ENCODE assay signal across 11 mouse cellular contexts in the genomic region with DNA sequence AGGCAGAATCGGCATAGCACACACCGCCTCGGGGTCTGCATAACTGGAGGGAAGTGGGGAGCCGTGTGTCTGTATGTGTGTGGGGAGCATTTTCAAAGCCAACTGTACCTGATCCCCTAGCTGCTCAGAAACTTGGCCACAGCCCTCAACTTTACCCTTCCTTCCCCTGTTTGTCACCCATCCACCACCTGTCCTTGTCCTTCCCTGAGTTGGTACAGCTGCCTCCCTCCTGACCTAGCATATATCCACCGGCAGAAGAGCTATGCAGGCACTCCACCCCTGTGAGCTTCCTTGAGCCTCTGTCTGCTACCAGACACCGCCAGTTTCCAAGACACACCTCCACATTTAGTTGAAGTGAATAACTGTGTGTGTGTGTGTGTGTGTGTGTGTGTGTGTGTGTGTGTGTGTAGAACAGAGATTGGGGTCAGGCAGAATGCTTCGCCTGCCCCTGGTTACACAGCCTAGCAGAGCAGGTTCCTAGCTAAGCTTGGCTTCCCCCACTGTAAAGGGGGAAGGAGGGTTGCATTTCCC. TPM values are rescaled to one million over a fixed set of nuclear protein-coding genes. Genes with fewer than 3 reads are reported as not detected.
DNase-seq lines count a peak whose midpoint lies in the region; ATAC-seq and TF ChIP-seq lines count a peak whose summit lies in the region.
"Had no signal": no experiment of that assay in that cellular context is flagged by ENCODE, and none has a peak within 500 bp of the region (broad histone marks: within the 10 kb centered on the region; RNA-seq: fewer than 3 reads in every experiment).

No protein-coding gene starts in this region.

- H3K9ac ChIP-seq in lung, embryonic 16.5 days (ENCODE audit: low read length), result no peak overlapping the region
- H3K9ac ChIP-seq in limb, embryonic 14.5 days (ENCODE audit: low read depth, low read length, severe bottlenecking), result no peak overlapping the region

- H3K9me3 ChIP-seq in heart, embryonic 10.5 days, result no peaks in the 10 kb centered on the region
- no peaks in the 10 kb centered on the region for H3K9me3 ChIP-seq in lung, embryonic 16.5 days (ENCODE audit: control insufficient read depth, low read length)
- no peaks in the 10 kb centered on the region for H3K9me3 ChIP-seq in limb, embryonic 14.5 days (ENCODE audit: control insufficient read depth, low read length)
- H3K9me3 ChIP-seq: megakaryocyte, embryonic 14.5 days had no signal

- H3K27me3 ChIP-seq in heart, embryonic 10.5 days (ENCODE audit: insufficient read depth, poor library complexity, severe bottlenecking), result peaks cover 21% of the 10 kb centered on the region; the same call in 1 of the 2 replicates
- H3K27me3 ChIP-seq in lung, embryonic 16.5 days (ENCODE audit: control insufficient read depth, insufficient read depth, low read depth, low read length), result no peaks in the 10 kb centered on the region
- H3K27me3 ChIP-seq in limb, embryonic 14.5 days (ENCODE audit: control insufficient read depth, insufficient read depth, low read length), result no peaks in the 10 kb centered on the region

- peaks cover 40% of the 10 kb centered on the region for H3K36me3 ChIP-seq in heart, embryonic 10.5 days
- H3K36me3 ChIP-seq in lung, embryonic 16.5 days (ENCODE audit: control insufficient read depth, insufficient read depth, low read length), result peaks cover 3% of the 10 kb centered on the region; the same call in 1 of the 2 replicates
- H3K36me3 ChIP-seq in limb, embryonic 14.5 days (ENCODE audit: control insufficient read depth, insufficient read depth, low read length), result no peaks in the 10 kb centered on the region; the same call in 1 of the 2 replicates

- H3K4me2 ChIP-seq in lung, embryonic 16.5 days (ENCODE audit: low read depth, low read length), result no peak overlapping the region
- no peak overlapping the region for H3K4me2 ChIP-seq in limb, embryonic 14.5 days (replicated peaks; ENCODE audit: low read depth, low read length, severe bottlenecking)

- WGBS in heart, embryonic 10.5 days, result 62% methylated on average over 7 of the region's 7 CpGs
- WGBS in lung, embryonic 16.5 days, result 59% methylated on average over 7 of the region's 7 CpGs
- WGBS in limb, embryonic 14.5 days, result 36% methylated on average over 7 of the region's 7 CpGs

- H3K27ac ChIP-seq in heart, embryonic 10.5 days, result peak overlapping the region; percentile 25; the same call in 1 of the 2 replicates
- no peak overlapping the region for H3K27ac ChIP-seq in lung, embryonic 16.5 days (ENCODE audit: low read length)
- H3K27ac ChIP-seq in limb, embryonic 14.5 days (replicated peaks; ENCODE audit: low read depth, low read length), result no peak overlapping the region

- no peak overlapping the region for H3K4me3 ChIP-seq in heart, embryonic 10.5 days
- no peak overlapping the region for H3K4me3 ChIP-seq in lung, embryonic 16.5 days (ENCODE audit: low read length)
- no peak overlapping the region for H3K4me3 ChIP-seq in limb, embryonic 14.5 days (replicated peaks; ENCODE audit: low read length)
- H3K4me3 ChIP-seq: megakaryocyte, embryonic 14.5 days had no signal

- H3K4me1 ChIP-seq in heart, embryonic 10.5 days, result peaks cover 81% of the 10 kb centered on the region
- peaks cover 11% of the 10 kb centered on the region for H3K4me1 ChIP-seq in lung, embryonic 16.5 days (replicated peaks; ENCODE audit: control insufficient read depth, insufficient read depth, low read length)
- H3K4me1 ChIP-seq in limb, embryonic 14.5 days (ENCODE audit: control insufficient read depth, insufficient read depth, low read length), result peaks cover 56% of the 10 kb centered on the region

- no peak for TF ChIP-seq POLR2A in limb, embryonic 14.5 days (IDR thresholded peaks at IDR 0.05; ENCODE audit: borderline replicate concordance, extremely low read depth, insufficient read depth, insufficient read length)

- no peak for DNase-seq in heart, embryonic 10.5 days (ENCODE audit: low spot score)
- DNase-seq in heart, adult 8-10 months (ENCODE audit: low spot score), result no peak
- no peak for DNase-seq in lung, postnatal 36 days
- peak; percentile 31 for DNase-seq in limb, embryonic 14.5 days (ENCODE audit: low spot score)
- no peak for DNase-seq in urinary bladder, adult 18-20 months (ENCODE audit: low spot score in 2 of 2)
- DNase-seq in cerebellum, adult 11-12 months, result no peak
- DNase-seq: kidney, adult 18-20 months; liver had no signal

- 0 out of 2 replicates have a peak, but pooled peaks have one; percentile 6 for ATAC-seq in lung, embryonic 16.5 days (ENCODE audit: low read depth)
- ATAC-seq in limb, embryonic 14.5 days (ENCODE audit: low FRiP score, low read depth), result peak; percentile 24; the same call in 1 of the 2 replicates
- no peak for ATAC-seq in cerebellum, adult (ENCODE audit: insufficient number of reproducible peaks, low FRiP score, low TSS enrichment)

RNA-seq across cellular contexts. Expression of gene Slc25a51, which starts 27.9 kb away (rescaled TPM):
- 66.2 and 77.3 TPM in 2 replicates for polyA plus RNA-seq in heart, embryonic 10.5 days (2016; fragmentation: Nextera tagmentation; extraction: Ambion mirVana)
- total RNA-seq in heart, adult 8-10 months (2022), result 100 to 1,000 TPM in 1 of 4 experiments, 10 to 100 TPM in 3; 84.3 to 112 (median 96.3) TPM
- polyA plus RNA-seq in lung, embryonic 16.5 days (2015; fragmentation: Nextera tagmentation; extraction: Ambion mirVana), result 69.4 and 75.7 TPM in 2 replicates
- 85.5 and 122 TPM in 2 replicates for polyA plus RNA-seq in limb, embryonic 14.5 days (2012; rRNA removed)
- polyA plus RNA-seq in limb, embryonic 14.5 days (2014; fragmentation: Nextera tagmentation; extraction: Ambion mirVana), result 41.5 and 45.1 TPM in 2 replicates
